Mouse (Mus musculus): Measurements from ENCODE around the gene Supt4a. TPM values are rescaled to one million over a fixed set of nuclear protein-coding genes. Genes with fewer than 3 reads are reported as not detected.

Supt4a gene
- total and polyA plus RNA-seq, 3 experiments, result 229 to 251 (median 241) TPM

DNA sequence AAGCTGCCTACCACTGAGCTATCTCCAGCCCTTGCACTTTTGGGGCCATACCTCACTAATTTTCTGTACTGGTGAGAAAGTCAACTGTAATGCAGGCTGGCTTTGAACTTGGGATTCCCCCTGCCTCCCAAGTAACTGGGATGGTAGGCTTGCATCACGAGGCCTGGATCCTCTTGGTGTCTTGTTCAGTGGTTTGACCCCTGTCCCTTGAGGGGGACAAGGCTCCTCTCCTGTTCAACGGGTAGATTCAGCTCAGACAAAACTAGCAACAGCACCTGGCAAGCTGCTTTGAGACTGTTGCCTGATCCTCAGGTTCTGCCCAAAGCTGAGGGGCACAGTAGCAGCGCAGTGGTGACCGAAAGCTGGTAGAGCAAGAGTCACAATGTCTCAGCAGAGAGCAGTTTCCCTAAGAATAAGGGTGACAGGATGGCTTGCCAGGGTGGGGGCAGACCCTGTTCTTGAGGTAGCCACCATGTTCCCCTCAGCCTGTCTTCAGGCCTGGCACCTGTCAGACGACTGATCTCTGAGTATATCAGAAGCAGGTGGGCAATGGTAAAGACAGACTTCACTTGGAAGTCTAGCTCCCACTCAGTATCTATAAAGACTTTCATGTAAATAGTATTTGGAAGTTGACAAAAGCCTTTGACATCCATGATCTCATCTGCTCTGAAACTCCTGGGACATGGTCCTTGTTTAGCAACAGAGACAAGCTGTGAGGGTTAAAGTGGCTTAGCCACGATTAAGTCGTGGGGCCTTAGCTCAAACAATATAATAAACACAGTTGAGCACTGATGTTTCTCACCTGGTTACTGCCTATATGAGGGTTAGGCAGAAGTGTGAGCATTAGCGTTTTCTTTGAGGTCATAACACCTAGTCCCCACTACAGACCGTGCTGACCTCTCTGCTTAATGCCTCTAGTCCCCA lies 8.5 kb downstream of the Supt4a start (continued):
- no peak for TF ChIP-seq KAT2A (IDR thresholded peaks at IDR 0.05; ENCODE audit: insufficient replicate concordance, low read length)
- TF ChIP-seq JUND (conservative IDR thresholded peaks at IDR 0.05; ENCODE audit: low read depth, low read length), result no peak
- TF ChIP-seq HCFC1 (IDR thresholded peaks at IDR 0.05; ENCODE audit: low read depth, low read length), result no peak
- TF ChIP-seq TCF12 (IDR thresholded peaks at IDR 0.05; ENCODE audit: low read depth, low read length), result peak; percentile 71; the same call in 1 of the 2 replicates
- TF ChIP-seq TBP (conservative IDR thresholded peaks at IDR 0.05; ENCODE audit: low read depth, low read length), result peak; percentile 82; the same call in 1 of the 2 replicates
- no peak; the same call in 1 of the 2 replicates for TF ChIP-seq CHD1 (IDR thresholded peaks at IDR 0.05; ENCODE audit: low read depth, low read length)
- no peak for TF ChIP-seq EP300 (IDR thresholded peaks at IDR 0.05; ENCODE audit: low read length)
- peak; percentile 74; the same call in 1 of the 2 replicates for TF ChIP-seq IRF4 (IDR thresholded peaks at IDR 0.05; ENCODE audit: low read depth, low read length)
- TF ChIP-seq ZNF384 (IDR thresholded peaks at IDR 0.05; ENCODE audit: low read depth, low read length), result no peak
- TF ChIP-seq RCOR1 (conservative IDR thresholded peaks at IDR 0.05; ENCODE audit: low read depth, low read length), result no peak
- peak; percentile 88 for TF ChIP-seq ETS1 (conservative IDR thresholded peaks at IDR 0.05; ENCODE audit: low read depth, low read length)
- no peak for TF ChIP-seq CHD2 (IDR thresholded peaks at IDR 0.05; ENCODE audit: low read length)
- no peak for TF ChIP-seq NELFE (IDR thresholded peaks at IDR 0.05; ENCODE audit: low read depth, low read length)
- TF ChIP-seq MYC (IDR thresholded peaks at IDR 0.05; ENCODE audit: low read depth, low read length), result no peak
- TF ChIP-seq ZMIZ1 (IDR thresholded peaks at IDR 0.05; ENCODE audit: low read depth, low read length), result no peak; the same call in 1 of the 2 replicates

DNA sequence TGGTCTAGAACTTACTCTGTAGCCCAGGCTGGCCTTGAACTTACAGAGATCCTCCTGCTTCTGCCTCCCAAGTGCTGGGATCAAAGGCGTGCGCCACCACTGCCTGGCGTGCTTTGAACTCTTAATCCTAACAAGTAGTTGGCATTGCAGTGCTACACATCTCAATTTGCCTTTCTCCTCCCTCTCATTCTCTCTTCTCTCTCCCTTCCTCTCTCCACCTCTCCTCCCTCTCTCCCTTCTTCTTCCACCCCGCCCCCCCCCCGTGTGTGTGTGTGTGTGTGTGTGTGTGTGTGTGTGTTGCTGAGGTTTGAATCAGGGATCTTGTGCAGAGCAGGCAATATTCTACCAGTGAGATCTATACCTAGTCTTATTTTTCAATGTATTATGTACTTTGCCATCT lies 10.0 kb downstream of the Supt4a start:
- Histone ChIP-seq H3K4me1 (ENCODE audit: control insufficient read depth in 1 of 2, insufficient read depth in 2 of 2) (peaks cover 33 to 82% of the 10 kb centered on the region in 2 experiments), H3K27ac (ENCODE audit: insufficient read depth, low read depth) (peak overlapping the region; percentile 98), H3K36me3 (replicated peaks in 1 of 2; ENCODE audit: control insufficient read depth in 1 of 2, insufficient read depth in 1 of 2, low read length in 1 of 2) (peaks cover 16 to 17% of the 10 kb centered on the region in 2 experiments), H3K4me2 (ENCODE audit: insufficient read depth, low read depth, poor library complexity, severe bottlenecking) (no peak overlapping the region), H3K4me3 (replicated peaks in 1 of 3; ENCODE audit: low read depth in 2 of 3, low read length in 2 of 3, poor library complexity in 1 of 3) (peak overlapping the region in 1 of 3 experiments; percentile 56), H3K9ac (ENCODE audit: insufficient read depth, low read depth) (no peak overlapping the region), H3K27me3 (replicated peaks) (no peaks in the 10 kb centered on the region), H3K9me3 (replicated peaks; ENCODE audit: low read length) (no peaks in the 10 kb centered on the region), H3K79me2 (replicated peaks; ENCODE audit: control insufficient read depth, extremely low read depth, insufficient read depth, poor library complexity, severe bottlenecking) (0 out of 2 replicates have a peak, but pooled peaks cover 14% of the 10 kb centered on the region)
- dilution Hi-C loops (cut with MboI; ENCODE audit: extremely low pct_ligation_motif_present, extremely low pct_unique_long_range_greater_than_20kb, low sequenced_read_pairs) (no loop called here), in situ Hi-C loops (cut with MboI; ENCODE audit: low pct_ligation_motif_present, low pct_unique_long_range_greater_than_20kb, low sequenced_read_pairs) (no loop called here)
- peak; percentile 52 for DNase-seq (ENCODE audit: extremely low read depth)
- TF ChIP-seq JUN (IDR thresholded peaks at IDR 0.05; ENCODE audit: insufficient read depth, low read depth, low read length), result no peak
- no peak for TF ChIP-seq USF2 (conservative IDR thresholded peaks at IDR 0.05; ENCODE audit: low read depth, low read length)
- TF ChIP-seq ZMIZ1 (IDR thresholded peaks at IDR 0.05; ENCODE audit: low read depth, low read length), result no peak
- no peak for TF ChIP-seq HCFC1 (IDR thresholded peaks at IDR 0.05; ENCODE audit: low read depth, low read length)
- TF ChIP-seq UBTF (IDR thresholded peaks at IDR 0.05; ENCODE audit: low read depth, low read length), result 0 out of 2 replicates have a peak, but pooled peaks have one; percentile 16
- no peak for TF ChIP-seq TBP (conservative IDR thresholded peaks at IDR 0.05; ENCODE audit: low read depth, low read length)
- no peak for TF ChIP-seq JUND (conservative IDR thresholded peaks at IDR 0.05; ENCODE audit: low read depth, low read length)
- TF ChIP-seq ZKSCAN1 (IDR thresholded peaks at IDR 0.05; ENCODE audit: borderline replicate concordance, low read depth, low read length), result no peak
- no peak for TF ChIP-seq ELF1 (IDR thresholded peaks at IDR 0.05; ENCODE audit: low read depth, low read length)
- no peak for TF ChIP-seq NELFE (IDR thresholded peaks at IDR 0.05; ENCODE audit: low read depth, low read length)
- peak; percentile 43; the same call in 1 of the 2 replicates for TF ChIP-seq TCF12 (IDR thresholded peaks at IDR 0.05; ENCODE audit: low read depth, low read length)
- TF ChIP-seq CHD2 (IDR thresholded peaks at IDR 0.05; ENCODE audit: low read length), result peak; percentile 3; the same call in 1 of the 2 replicates
- no peak for TF ChIP-seq PAX5 (IDR thresholded peaks at IDR 0.05; ENCODE audit: low read length)
- TF ChIP-seq ZC3H11A (IDR thresholded peaks at IDR 0.05; ENCODE audit: low read depth, low read length), result no peak
- no peak for TF ChIP-seq ETS1 (conservative IDR thresholded peaks at IDR 0.05; ENCODE audit: low read depth, low read length)
- TF ChIP-seq ZNF384 (IDR thresholded peaks at IDR 0.05; ENCODE audit: low read depth, low read length), result no peak
- no peak; the same call in 1 of the 2 replicates for TF ChIP-seq CHD1 (IDR thresholded peaks at IDR 0.05; ENCODE audit: low read depth, low read length)
- peak; percentile 57; the same call in 1 of the 2 replicates for TF ChIP-seq MAZ (IDR thresholded peaks at IDR 0.05; ENCODE audit: low read depth, low read length)
- no peak for TF ChIP-seq USF1 (IDR thresholded peaks at IDR 0.05; ENCODE audit: low read depth, low read length)
- no peak for TF ChIP-seq NRF1 (IDR thresholded peaks at IDR 0.05; ENCODE audit: low read depth, low read length)
- 0 out of 2 replicates have a peak, but pooled peaks have one; percentile 54 for TF ChIP-seq SIN3A (IDR thresholded peaks at IDR 0.05; ENCODE audit: low read length)
- no peak for TF ChIP-seq IRF4 (IDR thresholded peaks at IDR 0.05; ENCODE audit: low read depth, low read length)
- TF ChIP-seq MXI1 (IDR thresholded peaks at IDR 0.05; ENCODE audit: low read depth, low read length), result peak; percentile 34; the same call in 1 of the 2 replicates
- TF ChIP-seq RAD21 (IDR thresholded peaks at IDR 0.05; ENCODE audit: low read depth, low read length), result no peak
- TF ChIP-seq MEF2A (IDR thresholded peaks at IDR 0.05; ENCODE audit: borderline replicate concordance, low read depth, low read length), result 0 out of 2 replicates have a peak, but pooled peaks have one; percentile 15
- TF ChIP-seq GABPA (IDR thresholded peaks at IDR 0.05; ENCODE audit: insufficient replicate concordance, low read depth, low read length), result no peak
- TF ChIP-seq RCOR1 (conservative IDR thresholded peaks at IDR 0.05; ENCODE audit: low read depth, low read length), result 0 out of 2 replicates have a peak, but pooled peaks have one; percentile 38
